Mouse (Mus musculus) intestine, embryonic 15.5 days (tissue): ENCODE data around the gene Pkp1. TPM values are rescaled to one million over a fixed set of nuclear protein-coding genes. Genes with fewer than 3 reads are reported as not detected.

Experiments
- ATAC-seq: fragments of 200-750 bp; cut with Nextera tagmentation; 2 replicates; pipeline ENCODE4 v1.8.0; 2017; ENCODE audit warnings: moderate TSS enrichment, moderate library complexity
- H3K27ac ChIP-seq: fragments of 300-500 bp; sonication (generic); 2 replicates; pipeline ENCODE4 v1.5.1; 2015; ENCODE audit warnings: mild to moderate bottlenecking, inconsistent platforms
- H3K27me3 ChIP-seq: fragments of 300-500 bp; sonication (generic); replicated peaks from 2 replicates; pipeline ENCODE4 v1.6.1; 2015; ENCODE audit warnings: inconsistent platforms
- H3K36me3 ChIP-seq: fragments of 300-500 bp; sonication (generic); 2 replicates; pipeline ENCODE4 v1.6.1; 2015; ENCODE audit warnings: inconsistent platforms
- H3K4me1 ChIP-seq: fragments of 300-500 bp; sonication (generic); replicated peaks from 2 replicates; pipeline ENCODE4 v1.6.1; 2015; ENCODE audit warnings: inconsistent platforms
- H3K4me2 ChIP-seq: fragments of 300-500 bp; sonication (generic); replicated peaks from 2 replicates; pipeline ENCODE4 v1.6.1; 2015; ENCODE audit warnings: mild to moderate bottlenecking, inconsistent platforms
- H3K4me3 ChIP-seq: fragments of 300-500 bp; sonication (generic); replicated peaks from 2 replicates; pipeline ENCODE4 v1.5.1; 2015; ENCODE audit warnings: inconsistent platforms
- H3K9ac ChIP-seq: fragments of 300-500 bp; sonication (generic); 2 replicates; pipeline ENCODE4 v1.6.1; 2015; ENCODE audit warnings: inconsistent platforms
- H3K9me3 ChIP-seq: fragments of 300-500 bp; sonication (generic); 2 replicates; pipeline ENCODE4 v1.6.1; 2016; ENCODE audit warnings: inconsistent platforms
- WGBS: fragments of 180-500 bp; shearing (Covaris S2); methylation state at CpG from one replicate; pipeline ENCODE4 v1.1.7; 2015; 5-methylcytosine and 5-hydroxymethylcytosine counted together
- polyA plus RNA-seq: library from polyadenylated mRNA; unstranded; fragments of >200 nt; fragmentation: Nextera tagmentation; extraction: Ambion mirVana; gene quantifications from 2 replicates; pipeline ENCODE4 v1.2.1, GENCODE M21; 2015

Pkp1 gene
- 0.08 and 0.15 TPM in 2 replicates for polyA plus RNA-seq

DNA sequence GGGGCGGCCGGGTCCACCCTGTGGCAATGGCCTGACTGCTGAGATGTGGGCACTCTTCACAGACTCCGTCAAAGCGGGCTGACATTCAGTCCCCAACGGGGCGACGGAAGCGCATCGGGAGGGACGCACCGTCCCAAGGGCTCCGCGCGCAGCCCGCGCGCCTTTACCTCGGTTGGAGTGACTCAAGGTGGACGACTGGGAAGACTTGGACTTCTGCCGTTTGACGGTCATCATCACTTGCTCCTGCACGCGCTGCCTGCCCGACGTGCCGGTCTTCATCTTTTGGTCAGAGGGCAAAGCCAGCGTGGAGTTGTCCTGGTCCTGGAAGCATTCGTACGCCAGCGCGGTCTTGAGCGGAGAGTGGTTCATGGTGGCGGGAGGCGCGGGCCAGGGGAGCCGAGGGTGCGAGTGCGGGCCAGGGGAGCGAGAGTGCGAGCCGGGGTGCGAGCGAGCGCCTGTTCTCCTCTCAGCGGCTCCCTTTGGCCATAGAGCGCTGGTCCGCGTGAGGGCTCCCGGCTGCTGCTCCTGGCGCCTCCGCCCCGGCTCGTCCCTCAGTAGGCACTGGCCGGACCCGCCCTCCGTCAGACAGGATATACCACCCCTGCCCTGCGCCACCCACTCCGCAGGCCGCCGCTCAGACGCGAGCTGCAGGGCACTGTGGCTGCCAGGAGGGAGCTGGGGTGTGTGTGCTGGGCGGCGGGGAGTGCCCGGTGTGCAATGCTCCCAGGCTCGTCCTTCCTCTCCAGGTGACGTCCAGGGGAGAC is at the start of gene Pkp1:
Pkp1 (minus strand) TSS at position 564 of the 764 bp plus-strand sequence.
- WGBS = under 1% methylated on average over 58 of the region's 67 CpGs
- Histone ChIP-seq H3K4me1 (peaks cover 4% of the 10 kb centered on the region), H3K27ac (no peak within 1 kb of the TSS), H3K36me3 (no peaks in the 10 kb centered on the region), H3K27me3 (peaks cover 72% of the 10 kb centered on the region), H3K4me2 (peak within 1 kb of the TSS; percentile 57), H3K9me3 (no peaks in the 10 kb centered on the region), H3K9ac (no peak within 1 kb of the TSS), H3K4me3 (peak within 1 kb of the TSS; percentile 29)
- peak; percentile 41; the same call in 1 of the 2 replicates for ATAC-seq

DNA sequence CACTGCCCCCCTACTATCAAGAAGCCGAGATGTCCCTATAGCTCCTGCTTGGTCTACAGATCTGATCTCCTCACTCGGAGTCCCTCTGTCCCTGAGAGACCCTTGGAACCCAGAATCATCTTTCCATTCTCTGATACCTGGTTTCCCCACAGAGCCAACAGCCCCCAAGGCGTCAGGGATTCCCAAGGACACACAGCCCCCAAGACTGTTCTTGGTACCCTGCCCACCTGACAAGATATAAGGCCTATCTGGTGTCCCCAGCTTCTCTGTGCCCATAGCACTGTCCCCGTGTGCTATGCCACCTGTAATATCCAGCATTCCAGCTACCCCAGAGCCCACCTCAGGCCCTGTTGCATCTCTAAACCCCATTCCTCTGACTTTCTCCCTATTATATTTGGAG is 48.7 kb upstream of the Pkp1 start:
- Histone ChIP-seq H3K9ac (no peak overlapping the region), H3K27me3 (no peaks in the 10 kb centered on the region; the same call in 1 of the 2 replicates), H3K4me1 (no peaks in the 10 kb centered on the region), H3K27ac (no peak overlapping the region), H3K36me3 (no peaks in the 10 kb centered on the region), H3K4me2 (no peak overlapping the region), H3K4me3 (no peak overlapping the region), H3K9me3 (no peaks in the 10 kb centered on the region)
- 85% methylated on average over 4 of the region's 4 CpGs for WGBS
- ATAC-seq = no peak

GRCm38 (mm10) chr1:135964561-135964960 is 45.6 kb upstream of the Pkp1 start:
- H3K4me3 ChIP-seq = no peak overlapping the region
- H3K27ac ChIP-seq = no peak overlapping the region
- H3K9ac ChIP-seq = no peak overlapping the region
- 74% methylated on average over 11 of the region's 11 CpGs for WGBS
- no peaks in the 10 kb centered on the region for H3K36me3 ChIP-seq
- no peak for ATAC-seq
- H3K27me3 ChIP-seq = no peaks in the 10 kb centered on the region; the same call in 1 of the 2 replicates
- no peak overlapping the region for H3K4me2 ChIP-seq
- H3K4me1 ChIP-seq = no peaks in the 10 kb centered on the region
- no peaks in the 10 kb centered on the region for H3K9me3 ChIP-seq

GRCm38 (mm10) chr1:135963177-135963576 is 44.2 kb upstream of the Pkp1 start:
- Histone ChIP-seq H3K9ac (no peak overlapping the region), H3K4me1 (no peaks in the 10 kb centered on the region), H3K36me3 (no peaks in the 10 kb centered on the region), H3K4me2 (no peak overlapping the region), H3K9me3 (no peaks in the 10 kb centered on the region), H3K4me3 (no peak overlapping the region), H3K27me3 (no peaks in the 10 kb centered on the region; the same call in 1 of the 2 replicates), H3K27ac (no peak overlapping the region)
- ATAC-seq = no peak
- 73% methylated on average over 5 of the region's 5 CpGs for WGBS

DNA sequence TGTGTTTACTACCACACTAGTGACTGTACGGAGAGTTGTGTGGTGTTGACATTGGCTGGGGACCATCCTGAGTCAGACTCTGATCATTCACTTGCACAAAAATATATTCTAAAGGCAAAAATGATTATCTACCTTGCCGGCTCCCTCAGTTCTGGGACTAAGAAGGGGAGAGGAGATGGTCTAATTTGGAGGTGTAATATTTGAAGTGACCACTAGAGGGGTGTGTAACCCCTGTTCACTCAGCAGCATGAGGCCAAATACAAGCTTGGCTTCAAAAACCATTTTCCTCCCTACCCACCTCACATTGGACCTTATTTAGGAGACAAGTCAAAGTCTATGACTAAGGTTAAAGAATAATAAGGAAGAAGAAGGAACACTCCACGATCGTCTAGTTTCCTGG is 39.5 kb upstream of the Pkp1 start:
- no peaks in the 10 kb centered on the region for H3K4me1 ChIP-seq
- H3K27me3 ChIP-seq = no peaks in the 10 kb centered on the region
- peak; percentile 47; the same call in 1 of the 2 replicates for ATAC-seq
- H3K27ac ChIP-seq = no peak overlapping the region
- 43% methylated on average over 4 of the region's 4 CpGs for WGBS
- H3K9ac ChIP-seq = no peak overlapping the region
- H3K9me3 ChIP-seq = no peaks in the 10 kb centered on the region
- H3K36me3 ChIP-seq = no peaks in the 10 kb centered on the region
- H3K4me2 ChIP-seq = no peak overlapping the region
- H3K4me3 ChIP-seq = no peak overlapping the region

GRCm38 (mm10) chr1:135948871-135949270 is 29.9 kb upstream of the Pkp1 start:
- Histone ChIP-seq H3K36me3 (no peaks in the 10 kb centered on the region), H3K27me3 (no peaks in the 10 kb centered on the region; the same call in 1 of the 2 replicates), H3K4me1 (no peaks in the 10 kb centered on the region), H3K4me3 (no peak overlapping the region), H3K9ac (no peak overlapping the region), H3K27ac (no peak overlapping the region), H3K4me2 (no peak overlapping the region), H3K9me3 (no peaks in the 10 kb centered on the region)
- ATAC-seq = no peak
- 52% methylated on average over 2 of the region's 2 CpGs for WGBS

GRCm38 (mm10) chr1:135946247-135946646 is 27.2 kb upstream of the Pkp1 start:
- Histone ChIP-seq H3K9ac (no peak overlapping the region), H3K4me3 (no peak overlapping the region), H3K36me3 (no peaks in the 10 kb centered on the region), H3K27me3 (no peaks in the 10 kb centered on the region; the same call in 1 of the 2 replicates), H3K27ac (no peak overlapping the region), H3K4me2 (no peak overlapping the region), H3K9me3 (no peaks in the 10 kb centered on the region), H3K4me1 (0 out of 2 replicates have a peak, but pooled peaks cover 2% of the 10 kb centered on the region)
- no peak for ATAC-seq
- WGBS = 69% methylated on average over 4 of the region's 4 CpGs

DNA sequence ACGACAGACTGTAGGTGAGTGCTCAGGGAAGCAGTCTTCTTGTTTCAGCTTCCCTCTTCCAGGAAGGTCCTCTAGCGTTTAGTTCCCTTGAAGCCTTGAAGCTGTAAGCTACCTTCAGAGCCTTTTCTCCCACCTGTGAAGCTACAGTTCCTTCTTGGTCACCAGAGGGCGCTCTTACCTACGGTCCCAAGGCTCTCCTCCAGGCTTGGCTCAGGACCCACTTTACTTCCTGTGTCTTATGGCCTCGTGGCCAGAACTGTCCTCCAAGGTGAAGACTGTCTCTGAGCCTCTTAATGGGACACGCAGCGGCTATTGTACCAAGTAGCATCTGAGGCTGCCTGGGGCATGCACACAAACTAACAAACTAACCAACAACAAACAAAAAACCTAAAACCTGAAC is 26.7 kb upstream of the Pkp1 start:
- H3K4me1 ChIP-seq = 0 out of 2 replicates have a peak, but pooled peaks cover 2% of the 10 kb centered on the region

GRCm38 (mm10) chr1:135944526-135945259 is 25.7 kb upstream of the Pkp1 start:
- Histone ChIP-seq H3K9me3 (no peaks in the 10 kb centered on the region), H3K4me1 (0 out of 2 replicates have a peak, but pooled peaks cover 2% of the 10 kb centered on the region), H3K36me3 (no peaks in the 10 kb centered on the region), H3K9ac (no peak overlapping the region), H3K27me3 (no peaks in the 10 kb centered on the region; the same call in 1 of the 2 replicates), H3K4me3 (no peak overlapping the region), H3K4me2 (no peak overlapping the region), H3K27ac (no peak overlapping the region)
- peak; percentile 58 for ATAC-seq
- 39% methylated on average over 12 of the region's 12 CpGs for WGBS

More for the DNA sequence above, 26.7 kb upstream of the Pkp1 start:
- Histone ChIP-seq H3K27ac (no peak overlapping the region), H3K36me3 (no peaks in the 10 kb centered on the region), H3K9me3 (no peaks in the 10 kb centered on the region), H3K4me2 (no peak overlapping the region), H3K9ac (no peak overlapping the region), H3K4me3 (no peak overlapping the region), H3K27me3 (no peaks in the 10 kb centered on the region; the same call in 1 of the 2 replicates)
- no peak for ATAC-seq
- 7% methylated on average over 7 of the region's 7 CpGs for WGBS

DNA sequence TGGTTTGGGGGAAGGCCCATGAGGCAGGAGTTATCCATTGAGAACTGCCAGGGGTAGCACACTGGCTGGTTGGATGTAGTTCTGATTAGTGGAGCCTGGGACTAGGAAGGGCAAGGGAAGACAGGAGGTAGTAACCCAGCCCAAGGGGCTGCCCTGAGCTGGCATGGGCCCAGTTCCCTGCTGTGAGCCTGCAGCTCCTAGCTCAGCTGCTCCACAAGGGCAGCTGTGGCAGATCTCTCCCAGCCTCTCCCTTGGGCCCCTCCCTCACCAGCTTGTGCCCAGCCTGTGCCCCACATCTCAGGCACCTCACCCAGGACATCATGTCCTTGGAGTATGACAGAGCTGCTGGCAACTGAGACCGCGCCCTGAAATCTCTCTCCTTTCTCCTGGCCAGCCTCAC is 24.7 kb upstream of the Pkp1 start:
- Histone ChIP-seq H3K4me2 (no peak overlapping the region), H3K27me3 (no peaks in the 10 kb centered on the region; the same call in 1 of the 2 replicates), H3K27ac (no peak overlapping the region), H3K4me3 (no peak overlapping the region), H3K36me3 (no peaks in the 10 kb centered on the region), H3K4me1 (0 out of 2 replicates have a peak, but pooled peaks cover 2% of the 10 kb centered on the region), H3K9ac (no peak overlapping the region), H3K9me3 (no peaks in the 10 kb centered on the region)
- no peak for ATAC-seq
- 97% methylated on average over 2 of the region's 2 CpGs for WGBS

DNA sequence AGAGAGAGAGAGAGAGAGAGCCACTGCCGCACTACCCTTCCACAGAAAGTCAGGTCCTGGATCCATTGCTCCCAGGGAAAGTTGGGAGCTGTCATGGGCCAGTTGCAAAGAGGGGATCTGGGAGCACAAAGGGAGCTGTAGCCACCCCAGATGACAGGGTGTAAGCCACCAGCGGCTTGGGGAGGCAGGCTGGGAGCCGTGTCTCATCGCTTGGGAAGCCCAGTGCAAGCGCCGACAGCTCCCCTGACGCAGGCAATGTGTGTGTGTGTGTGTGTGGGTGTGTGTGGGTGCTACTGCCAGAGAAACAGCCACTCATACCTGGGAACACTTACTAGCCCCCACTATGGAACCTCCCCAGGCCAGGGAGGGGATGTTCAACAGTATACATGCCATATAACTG is 23.1 kb upstream of the Pkp1 start:
- Histone ChIP-seq H3K27me3 (no peaks in the 10 kb centered on the region; the same call in 1 of the 2 replicates), H3K4me1 (0 out of 2 replicates have a peak, but pooled peaks cover 2% of the 10 kb centered on the region), H3K27ac (no peak overlapping the region), H3K36me3 (no peaks in the 10 kb centered on the region), H3K4me2 (no peak overlapping the region), H3K9me3 (no peaks in the 10 kb centered on the region), H3K4me3 (no peak overlapping the region), H3K9ac (no peak overlapping the region)
- whole genome bisulfite sequencing = 31% methylated on average over 7 of the region's 7 CpGs
- 0 out of 2 replicates have a peak, but pooled peaks have one; percentile 2 for ATAC-seq
